Mouse (Mus musculus) thymus, adult 2 months (tissue): Measurements from ENCODE around the gene Prim2.

Experiments used
- CTCF ChIP-seq: fragments of 200-500 bp; IDR thresholded peaks from 2 replicates; pipeline ENCODE4 v1.5.1; 2012; ENCODE audit warnings: mild to moderate bottlenecking, control low read depth, low read length, moderate library complexity, borderline replicate concordance; ENCODE audit not compliant: control insufficient read depth, poor library complexity, insufficient read depth; ENCODE audit errors: extremely low read depth
- POLR2A ChIP-seq: fragments of 200-500 bp; IDR thresholded peaks from 2 replicates; pipeline ENCODE4 v1.6.1; 2012; ENCODE audit warnings: mild to moderate bottlenecking, low read length, control low read depth, moderate library complexity; ENCODE audit not compliant: control insufficient read depth, poor library complexity, insufficient read depth; ENCODE audit errors: extremely low read depth

DNA sequence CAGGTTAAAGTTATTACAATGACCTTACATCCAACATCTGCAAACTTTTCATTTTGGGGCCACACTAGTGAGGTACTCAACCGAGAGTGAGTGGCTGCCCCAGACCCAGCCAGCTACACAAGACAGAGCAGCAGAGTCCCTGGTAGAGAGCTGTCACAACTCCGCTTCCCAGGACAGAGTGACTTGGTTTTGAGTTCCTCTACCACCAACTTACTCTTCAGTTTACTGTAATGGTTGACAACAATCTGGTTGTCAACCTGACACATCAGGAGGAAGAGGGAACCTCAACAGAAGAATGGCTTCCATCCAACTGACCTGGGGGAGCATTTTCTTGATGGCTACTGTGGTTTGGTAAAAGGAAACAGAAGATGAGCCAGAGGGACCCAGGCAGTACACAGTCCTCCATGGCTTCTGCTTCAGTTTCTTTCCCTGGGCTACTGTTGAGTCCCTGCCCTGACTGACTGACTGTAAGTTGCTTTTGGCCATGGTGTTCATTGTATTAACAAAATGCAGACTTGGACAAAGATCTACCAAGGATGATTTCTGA, 134.4 kb downstream of the Prim2 start:
- TF ChIP-seq CTCF = no peak
- TF ChIP-seq POLR2A = no peak
